Mouse (Mus musculus) CH12.LX (cell line): ENCODE data around the gene Lmnb2. TPM values are rescaled to one million over a fixed set of nuclear protein-coding genes. Genes with fewer than 3 reads are reported as not detected.

Experiments used
- DNase-seq: peaks from one replicate; pipeline ENCODE4 v3.0.0-alpha.2; 2013; ENCODE audit errors: extremely low read depth
- H3K27ac ChIP-seq: 2 replicates; pipeline ENCODE4 v1.5.1; 2012; ENCODE audit warnings: low read depth, mild to moderate bottlenecking, control low read depth, moderate library complexity; ENCODE audit not compliant: insufficient read depth
- H3K27me3 ChIP-seq: replicated peaks from 2 replicates; pipeline ENCODE3; 2012; ENCODE audit warnings: inconsistent platforms
- H3K36me3 ChIP-seq, 2 experiments: replicated peaks in 1 of 2; 2 replicates each; pipeline versions ENCODE3 to v1.6.1; 2012; ENCODE audit warnings: inconsistent platforms in 1 of 2, low read length in 1 of 2, mild to moderate bottlenecking in 1 of 2, mixed read lengths in 1 of 2, moderate library complexity in 1 of 2; ENCODE audit not compliant: control insufficient read depth in 1 of 2, insufficient read depth in 1 of 2
- H3K4me1 ChIP-seq, 2 experiments: 2 replicates each; pipeline ENCODE4 v1.6.1; 2012; ENCODE audit warnings: inconsistent platforms in 1 of 2, moderate library complexity in 1 of 2; ENCODE audit not compliant: insufficient read depth in 2 of 2, control insufficient read depth in 1 of 2
- H3K4me2 ChIP-seq: 2 replicates; pipeline ENCODE4 v1.6.1; 2012; ENCODE audit warnings: low read depth, mild to moderate bottlenecking, control low read depth; ENCODE audit not compliant: poor library complexity, insufficient read depth, severe bottlenecking
- H3K4me3 ChIP-seq, 3 experiments: fragments of 150-350 bp in 1 of 3; sonication (generic) in 1 of 3; replicated peaks in 1 of 3; 2 replicates each; pipeline versions ENCODE3 to v1.5.1; 2011 to 2012; ENCODE audit warnings: low read depth in 2 of 3, low read length in 2 of 3, mild to moderate bottlenecking in 2 of 3, moderate library complexity in 2 of 3, control low read depth in 1 of 3, improper control_type of control experiment in 1 of 3, inconsistent platforms in 1 of 3, mixed read lengths in 1 of 3; ENCODE audit not compliant: poor library complexity in 1 of 3
- H3K79me2 ChIP-seq: replicated peaks from 2 replicates; pipeline ENCODE4 v1.6.1; 2012; ENCODE audit warnings: mild to moderate bottlenecking, moderate library complexity; ENCODE audit not compliant: control insufficient read depth, poor library complexity, insufficient read depth, severe bottlenecking; ENCODE audit errors: extremely low read depth
- H3K9ac ChIP-seq: 2 replicates; pipeline ENCODE4 v1.6.1; 2012; ENCODE audit warnings: low read depth, mild to moderate bottlenecking, control low read depth, moderate library complexity; ENCODE audit not compliant: insufficient read depth
- H3K9me3 ChIP-seq: replicated peaks from 2 replicates; pipeline ENCODE3; 2012; ENCODE audit warnings: low read length, inconsistent platforms, mixed read lengths
- E2F4 ChIP-seq: IDR thresholded peaks from 2 replicates; pipeline ENCODE4 v1.6.1; 2011; ENCODE audit warnings: low read depth, low read length, improper control_type of control experiment; ENCODE audit not compliant: insufficient replicate concordance
- EP300 ChIP-seq: IDR thresholded peaks from 2 replicates; pipeline ENCODE4 v1.6.1; 2011; ENCODE audit warnings: low read length, improper control_type of control experiment
- HCFC1 ChIP-seq: IDR thresholded peaks from 2 replicates; pipeline ENCODE4 v1.6.1; 2012; ENCODE audit warnings: low read depth, mild to moderate bottlenecking, inconsistent platforms, low read length, improper control_type of control experiment
- JUN ChIP-seq: IDR thresholded peaks from 2 replicates; pipeline ENCODE4 v1.6.1; 2011; ENCODE audit warnings: low read depth, mild to moderate bottlenecking, low read length, improper control_type of control experiment, moderate library complexity; ENCODE audit not compliant: insufficient read depth
- MAFK ChIP-seq: IDR thresholded peaks from 2 replicates; pipeline ENCODE4 v1.6.1; 2011; ENCODE audit warnings: low read length, improper control_type of control experiment; ENCODE audit not compliant: insufficient replicate concordance
- MAZ ChIP-seq: IDR thresholded peaks from 2 replicates; pipeline ENCODE4 v1.6.1; 2012; ENCODE audit warnings: low read depth, mild to moderate bottlenecking, inconsistent platforms, low read length, improper control_type of control experiment, moderate library complexity
- MEF2A ChIP-seq: IDR thresholded peaks from 2 replicates; pipeline ENCODE4 v1.6.1; 2014; ENCODE audit warnings: low read depth, mild to moderate bottlenecking, inconsistent platforms, low read length, improper control_type of control experiment, borderline replicate concordance
- MYC ChIP-seq: IDR thresholded peaks from 2 replicates; pipeline ENCODE4 v1.6.1; 2011; ENCODE audit warnings: low read depth, mild to moderate bottlenecking, improper control_type of control experiment, low read length
- NELFE ChIP-seq: IDR thresholded peaks from 2 replicates; pipeline ENCODE4 v1.6.1; 2011; ENCODE audit warnings: low read depth, low read length, improper control_type of control experiment
- SIN3A ChIP-seq: IDR thresholded peaks from 2 replicates; pipeline ENCODE4 v1.6.1; 2012; ENCODE audit warnings: low read length, improper control_type of control experiment, inconsistent platforms
- TBP ChIP-seq: conservative IDR thresholded peaks from 2 replicates; pipeline ENCODE4 v1.6.1; 2011; ENCODE audit warnings: low read depth, low read length, improper control_type of control experiment
- UBTF ChIP-seq: IDR thresholded peaks from 2 replicates; pipeline ENCODE4 v1.6.1; 2012; ENCODE audit warnings: low read depth, mild to moderate bottlenecking, inconsistent platforms, low read length, improper control_type of control experiment, moderate library complexity
- USF1 ChIP-seq: IDR thresholded peaks from 2 replicates; pipeline ENCODE4 v1.6.1; 2014; ENCODE audit warnings: low read depth, mild to moderate bottlenecking, inconsistent platforms, low read length, improper control_type of control experiment
- USF2 ChIP-seq: conservative IDR thresholded peaks from 2 replicates; pipeline ENCODE4 v1.6.1; 2011; ENCODE audit warnings: low read depth, low read length, improper control_type of control experiment
- ZC3H11A ChIP-seq: IDR thresholded peaks from 2 replicates; pipeline ENCODE4 v1.6.1; 2012; ENCODE audit warnings: low read depth, mild to moderate bottlenecking, inconsistent platforms, low read length, improper control_type of control experiment
- ZNF384 ChIP-seq: IDR thresholded peaks from 2 replicates; pipeline ENCODE4 v1.6.1; 2012; ENCODE audit warnings: low read depth, low read length, improper control_type of control experiment, inconsistent platforms
- dilution Hi-C: fragments of 300-500 bp; cut with MboI; formaldehyde crosslinking; loops from 2 replicates; pipeline ENCODE4 v1.14.3; 2020; ENCODE audit warnings: low sequenced_read_pairs; ENCODE audit not compliant: extremely low pct_unique_long_range_greater_than_20kb, extremely low pct_ligation_motif_present
- in situ Hi-C: fragments of 300-500 bp; cut with MboI; formaldehyde crosslinking; loops from 3 replicates; pipeline ENCODE4 v1.14.3; 2019; ENCODE audit warnings: low sequenced_read_pairs, low pct_ligation_motif_present, low pct_unique_long_range_greater_than_20kb, mixed read lengths
- polyA plus RNA-seq: library from polyadenylated mRNA; unstranded; fragments of >175 nt; gene quantifications from 2 replicates; pipeline ENCODE4 v1.2.1, GENCODE M21; 2012; ENCODE audit warnings: low read depth; ENCODE audit not compliant: insufficient read length
- total RNA-seq, 2 experiments: library from RNA; depleted of rRNA; stranded (reverse); fragments of 300-350 nt in 1 of 2; fragments of >200 nt in 1 of 2; gene quantifications; 2 replicates each; pipeline ENCODE4 v1.2.3; 2012 to 2014

Gene Lmnb2
- total and polyA plus RNA-seq, 3 experiments, result 20.7 to 25.8 (median 23.7) TPM

GRCm38 (mm10) chr10:80954415-80954814, 36.4 kb upstream of the Lmnb2 start:
- H3K4me1 ChIP-seq, result peaks cover 4 to 19% of the 10 kb centered on the region in 2 experiments; a peak in 3 of 4 replicates
- dilution Hi-C loops, result no loop called here
- TF ChIP-seq E2F4, result no peak
- no peak for TF ChIP-seq USF2
- no peak for TF ChIP-seq MAFK
- TF ChIP-seq EP300, result no peak
- no peak for TF ChIP-seq SIN3A
- no peak for TF ChIP-seq NELFE
- no peak for TF ChIP-seq MEF2A
- TF ChIP-seq UBTF, result no peak
- TF ChIP-seq MAZ, result no peak
- no peak for TF ChIP-seq ZC3H11A
- TF ChIP-seq TBP, result no peak
- no peak for TF ChIP-seq USF1
- DNase-seq, result no peak
- H3K36me3 ChIP-seq, result no peaks in the 10 kb centered on the region
- H3K4me3 ChIP-seq, result no peak overlapping the region
- no peaks in the 10 kb centered on the region for H3K9me3 ChIP-seq
- peaks cover 7% of the 10 kb centered on the region for H3K27me3 ChIP-seq
- in situ Hi-C loops, result no loop called here
- H3K4me2 ChIP-seq, result no peak overlapping the region
- no peak overlapping the region for H3K9ac ChIP-seq
- no peaks in the 10 kb centered on the region for H3K79me2 ChIP-seq
- no peak overlapping the region for H3K27ac ChIP-seq

DNA sequence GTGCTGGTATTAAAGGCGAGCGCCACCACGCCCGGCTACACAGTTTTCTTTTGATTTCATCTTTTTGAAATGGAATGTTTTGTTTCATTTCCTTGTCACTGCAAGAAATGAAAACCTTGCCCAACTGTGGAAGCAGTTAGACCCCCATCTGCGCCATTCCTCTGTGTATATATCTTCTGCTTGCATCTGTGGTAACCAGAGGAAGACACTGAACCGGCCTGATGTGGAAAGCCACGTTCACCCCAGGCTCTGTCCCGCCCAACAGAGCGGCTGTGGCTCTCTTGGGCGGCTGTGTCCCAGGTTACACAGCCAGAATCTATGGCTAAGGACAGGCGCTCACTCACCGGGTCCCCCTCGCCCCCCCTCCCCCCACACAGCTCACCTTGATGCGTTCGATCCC, 34.4 kb upstream of the Lmnb2 start:
- no peaks in the 10 kb centered on the region for H3K36me3 ChIP-seq
- H3K9ac ChIP-seq, result no peak overlapping the region
- H3K4me2 ChIP-seq, result no peak overlapping the region
- DNase-seq, result no peak
- H3K27me3 ChIP-seq, result peaks cover 8% of the 10 kb centered on the region
- no peaks in the 10 kb centered on the region for H3K79me2 ChIP-seq
- no peak overlapping the region for H3K4me3 ChIP-seq
- dilution Hi-C loops, result no loop called here
- H3K27ac ChIP-seq, result no peak overlapping the region
- peaks cover 6 to 32% of the 10 kb centered on the region in 2 experiments; a peak in 3 of 4 replicates for H3K4me1 ChIP-seq
- TF ChIP-seq MEF2A (no peak), EP300 (no peak), MYC (no peak), ZNF384 (no peak), JUN (no peak), HCFC1 (no peak)
- H3K9me3 ChIP-seq, result no peaks in the 10 kb centered on the region
- in situ Hi-C loops, result no loop called here
